Mouse (Mus musculus): ENCODE data around the gene Polh.

DNA sequence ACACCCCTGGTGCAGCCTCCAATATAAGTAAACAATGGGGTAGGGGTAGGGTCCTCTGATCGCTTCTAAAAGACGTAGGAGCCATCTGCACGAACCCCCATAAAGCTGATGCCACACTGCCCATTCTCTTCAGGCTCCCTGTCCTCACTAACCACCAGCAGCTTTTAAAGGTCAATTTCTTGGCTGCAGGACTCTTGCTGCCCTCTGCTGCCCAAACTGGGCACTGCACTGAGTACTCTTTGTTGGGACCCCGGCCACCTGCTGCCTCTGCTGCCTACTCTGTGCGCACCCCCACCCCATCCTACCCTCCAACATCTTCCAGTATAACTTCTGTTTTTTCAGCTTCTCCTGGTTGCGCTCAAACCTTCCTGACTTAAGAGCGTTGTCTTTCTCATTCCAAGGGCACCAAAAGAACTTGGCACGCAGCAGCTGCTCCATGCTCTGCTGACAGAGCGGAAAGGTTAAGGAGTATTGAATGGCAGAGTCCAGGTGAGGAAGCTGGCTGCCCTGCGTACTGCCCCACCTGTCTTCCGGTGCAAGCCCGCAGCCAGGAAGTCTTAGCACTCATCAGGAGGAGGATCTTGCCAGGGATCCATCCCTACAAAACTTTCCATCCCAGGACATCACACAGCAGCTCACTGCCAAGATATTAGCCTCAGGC is 70.3 kb downstream of the Polh start:
- TF ChIP-seq CTCF (IDR thresholded peaks at IDR 0.05; ENCODE audit: low read depth) (peak; percentile 91), EP300 (IDR thresholded peaks at IDR 0.05; ENCODE audit: low read depth) (no peak)
